Mouse (Mus musculus) C2C12 (cell line): ENCODE measurements at regions not wholly inside any gene's neighbourhood (a gene's known extent, or its start where the extent isn't known, plus 50 kb on each side); places are given as distances from the start of the nearest gene placed in this dataset.

Experiments
- CEBPB ChIP-seq: IDR thresholded peaks from one replicate; pipeline ENCODE4 v1.6.1; 2011; ENCODE audit warnings: low read depth, mild to moderate bottlenecking, control low read depth, moderate library complexity
- CTCF ChIP-seq: IDR thresholded peaks from one replicate; pipeline ENCODE4 v1.5.1; 2011; ENCODE audit not compliant: control insufficient read depth, insufficient read depth, insufficient read length
- MAX ChIP-seq: IDR thresholded peaks from one replicate; pipeline ENCODE4 v1.6.1; 2011; ENCODE audit warnings: mild to moderate bottlenecking, control low read depth
- MYOD1 ChIP-seq: IDR thresholded peaks from one replicate; pipeline ENCODE4 v1.6.1; 2011; ENCODE audit warnings: low read depth; ENCODE audit not compliant: control insufficient read depth, insufficient read length
- MYOG ChIP-seq: IDR thresholded peaks from one replicate; pipeline ENCODE4 v1.6.1; 2011; ENCODE audit not compliant: control insufficient read depth, insufficient read length; ENCODE audit errors: extremely low read depth
- USF1 ChIP-seq: IDR thresholded peaks from one replicate; pipeline ENCODE4 v1.6.1; 2011; ENCODE audit warnings: low read depth, mild to moderate bottlenecking, control low read depth, moderate library complexity

DNA sequence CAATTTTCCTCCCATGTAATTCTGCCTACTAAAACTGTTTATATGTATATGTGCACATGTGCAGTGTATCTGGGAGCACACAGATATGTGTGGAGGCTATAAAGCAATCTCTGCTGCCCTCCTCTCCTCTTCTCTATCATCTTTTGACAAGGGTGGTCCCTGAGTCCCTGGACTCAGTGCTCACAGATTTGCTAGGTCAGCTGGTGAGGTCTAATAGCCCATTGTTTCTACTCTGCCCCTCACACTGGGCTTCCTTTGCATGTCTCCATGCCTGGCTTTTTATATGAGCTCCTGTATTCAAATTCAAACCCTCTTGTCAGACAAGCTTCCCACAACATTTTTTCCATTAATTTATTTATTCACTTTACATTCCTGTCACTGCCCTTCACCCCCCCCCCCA, 786.9 kb downstream of the Tmem114 start:
- TF ChIP-seq MAX (no peak), CTCF (no peak), CEBPB (no peak), MYOG (no peak), USF1 (no peak), MYOD1 (no peak)
